Mouse (Mus musculus) neural tube, embryonic 11.5 days (tissue): ENCODE data around the gene Ndc1. TPM values are rescaled to one million over a fixed set of nuclear protein-coding genes. Genes with fewer than 3 reads are reported as not detected.

ENCODE experiments used
- ATAC-seq: fragments of 200-750 bp; cut with Nextera tagmentation; 2 replicates; pipeline ENCODE4 v1.8.0; 2017; ENCODE audit warnings: moderate number of reproducible peaks, mild to moderate bottlenecking, moderate TSS enrichment, moderate library complexity; ENCODE audit not compliant: insufficient read depth, low FRiP score, low TSS enrichment
- DNase-seq: peaks from one replicate; pipeline ENCODE4 v3.0.0-alpha.2; 2015; ENCODE audit warnings: low spot score
- H3K27ac ChIP-seq: fragments of 300-500 bp; sonication (generic); 2 replicates; pipeline ENCODE4 v1.5.1; 2014; ENCODE audit warnings: low read depth, mild to moderate bottlenecking, low read length
- H3K27me3 ChIP-seq: fragments of 300-500 bp; sonication (generic); 2 replicates; pipeline ENCODE4 v1.6.1; 2014; ENCODE audit warnings: mild to moderate bottlenecking, low read length, mixed read lengths; ENCODE audit not compliant: control insufficient read depth, insufficient read depth
- H3K36me3 ChIP-seq: fragments of 300-500 bp; sonication (generic); 2 replicates; pipeline ENCODE4 v1.6.1; 2014; ENCODE audit warnings: mild to moderate bottlenecking, low read length, moderate library complexity, mixed read lengths; ENCODE audit not compliant: control insufficient read depth, insufficient read depth
- H3K4me1 ChIP-seq: fragments of 300-500 bp; sonication (generic); 2 replicates; pipeline ENCODE4 v1.6.1; 2014; ENCODE audit warnings: low read length, mixed read lengths; ENCODE audit not compliant: control insufficient read depth, insufficient read depth
- H3K4me2 ChIP-seq: fragments of 300-500 bp; sonication (generic); 2 replicates; pipeline ENCODE4 v1.6.1; 2014; ENCODE audit warnings: low read depth, mild to moderate bottlenecking, moderate library complexity
- H3K4me3 ChIP-seq: fragments of 300-500 bp; sonication (generic); 2 replicates; pipeline ENCODE4 v1.5.1; 2014; ENCODE audit warnings: low read depth, low read length
- H3K9ac ChIP-seq: fragments of 300-500 bp; sonication (generic); 2 replicates; pipeline ENCODE4 v1.6.1; 2014; ENCODE audit warnings: mild to moderate bottlenecking, low read length
- H3K9me3 ChIP-seq: fragments of 300-500 bp; sonication (generic); 2 replicates; pipeline ENCODE4 v1.6.1; 2016; ENCODE audit warnings: low read length; ENCODE audit not compliant: control insufficient read depth
- WGBS: fragments of 180-500 bp; shearing (Covaris S2); extraction: QIAGEN DNeasy Blood & Tissue Kit; methylation state at CpG from one replicate; pipeline ENCODE4 v1.1.7; 2014; 5-methylcytosine and 5-hydroxymethylcytosine counted together
- polyA plus RNA-seq: library from polyadenylated mRNA; unstranded; fragments of >200 nt; fragmentation: Nextera tagmentation; extraction: Ambion mirVana; gene quantifications from 2 replicates; pipeline ENCODE4 v1.2.1, GENCODE M21; 2014

Ndc1 gene
- polyA plus RNA-seq, 1 experiment from 2014 or later = 48.8 TPM

DNA sequence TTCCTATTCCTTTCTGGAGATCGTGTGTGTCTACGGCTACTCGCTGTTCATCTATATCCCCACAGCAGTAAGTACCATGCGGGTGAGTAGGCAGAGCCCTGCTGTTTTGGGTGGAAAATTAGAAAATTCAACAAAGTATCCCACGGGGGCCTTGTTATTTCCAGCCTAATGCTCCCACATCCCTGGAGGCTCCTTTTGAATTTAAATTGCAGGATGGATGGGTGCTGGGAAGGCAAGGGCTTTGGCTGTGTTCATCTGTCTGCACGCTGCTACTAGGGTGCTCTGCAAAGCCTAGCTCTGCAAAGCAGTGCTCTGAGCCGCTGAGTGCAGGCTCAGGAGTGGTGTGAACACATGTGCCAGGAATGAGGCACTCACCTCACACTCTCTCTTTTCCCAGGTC is 23.0 kb upstream of the Ndc1 start:
- Histone ChIP-seq H3K27me3 (no peaks in the 10 kb centered on the region), H3K4me2 (no peak overlapping the region), H3K4me1 (no peaks in the 10 kb centered on the region), H3K36me3 (0 out of 2 replicates have a peak, but pooled peaks cover 3% of the 10 kb centered on the region), H3K9me3 (no peaks in the 10 kb centered on the region), H3K27ac (no peak overlapping the region), H3K9ac (no peak overlapping the region), H3K4me3 (no peak overlapping the region)
- WGBS = 82% methylated on average over 7 of the region's 7 CpGs
- ATAC-seq (no peak), DNase-seq (no peak)

- 0 out of 2 replicates have a peak, but pooled peaks cover 3% of the 10 kb centered on the region for H3K36me3 ChIP-seq
- DNase-seq = no peak
- H3K27me3 ChIP-seq = no peaks in the 10 kb centered on the region
- no peaks in the 10 kb centered on the region for H3K9me3 ChIP-seq
- 74% methylated on average over 6 of the region's 6 CpGs for whole genome bisulfite sequencing
- no peak for ATAC-seq
- no peak overlapping the region for H3K9ac ChIP-seq
- no peak overlapping the region for H3K4me2 ChIP-seq
- no peak overlapping the region for H3K4me3 ChIP-seq
- no peaks in the 10 kb centered on the region for H3K4me1 ChIP-seq
- H3K27ac ChIP-seq = no peak overlapping the region
Measured at GRCm38 (mm10) chr4:107347221-107347620, 20.4 kb upstream of the Ndc1 start.

GRCm38 (mm10) chr4:107348529-107349310 is 18.9 kb upstream of the Ndc1 start:
- no peak overlapping the region for H3K4me3 ChIP-seq
- H3K36me3 ChIP-seq = peaks cover 3% of the 10 kb centered on the region; the same call in 1 of the 2 replicates
- H3K27me3 ChIP-seq = no peaks in the 10 kb centered on the region
- no peak for ATAC-seq
- H3K4me2 ChIP-seq = no peak overlapping the region
- no peak overlapping the region for H3K9ac ChIP-seq
- no peak overlapping the region for H3K27ac ChIP-seq
- H3K4me1 ChIP-seq = peaks cover 3% of the 10 kb centered on the region
- WGBS = 78% methylated on average over 20 of the region's 20 CpGs
- DNase-seq = peak; percentile 22
- no peaks in the 10 kb centered on the region for H3K9me3 ChIP-seq

DNA sequence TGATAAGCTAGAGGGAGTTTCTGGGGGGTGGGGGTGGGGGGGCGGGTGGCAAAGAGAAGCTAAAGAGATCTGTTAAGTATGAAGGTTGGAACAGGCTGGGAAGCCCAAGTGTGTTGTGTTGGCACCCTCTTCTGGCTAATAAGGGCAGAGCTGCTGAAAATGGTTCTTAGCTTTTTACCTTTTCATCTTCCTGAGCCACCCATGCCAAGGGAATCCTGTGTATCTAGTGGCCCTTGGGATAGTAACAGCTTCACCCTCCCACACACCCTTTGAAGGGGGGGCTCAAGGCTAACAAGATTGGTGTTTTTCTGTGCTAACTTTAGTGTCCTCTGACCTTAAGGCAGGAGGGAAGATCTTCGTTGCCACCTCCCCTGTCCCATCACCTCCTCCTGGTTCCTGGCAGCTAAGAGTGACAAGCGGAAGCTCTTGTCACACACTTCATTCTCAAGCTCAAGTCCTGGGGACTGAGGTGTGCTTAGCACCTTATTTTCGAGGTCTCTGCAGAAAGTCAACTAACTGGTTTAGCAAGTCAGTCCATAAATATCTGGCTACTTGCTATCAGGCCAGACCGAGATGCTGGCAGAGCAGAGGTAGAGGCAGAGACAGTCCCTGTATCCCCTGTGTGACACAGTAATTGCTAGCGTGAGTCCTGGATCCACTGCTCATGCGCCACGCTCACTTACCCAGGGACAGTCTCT is 18.1 kb upstream of the Ndc1 start:
- 77% methylated on average over 8 of the region's 8 CpGs for WGBS
- no peak overlapping the region for H3K9ac ChIP-seq
- H3K4me1 ChIP-seq = peaks cover 10% of the 10 kb centered on the region
- no peaks in the 10 kb centered on the region for H3K9me3 ChIP-seq
- no peak overlapping the region for H3K4me3 ChIP-seq
- peaks cover 3% of the 10 kb centered on the region; the same call in 1 of the 2 replicates for H3K36me3 ChIP-seq
- H3K27me3 ChIP-seq = no peaks in the 10 kb centered on the region
- no peak overlapping the region for H3K27ac ChIP-seq
- no peak overlapping the region for H3K4me2 ChIP-seq
- ATAC-seq (no peak), DNase-seq (no peak)

DNA sequence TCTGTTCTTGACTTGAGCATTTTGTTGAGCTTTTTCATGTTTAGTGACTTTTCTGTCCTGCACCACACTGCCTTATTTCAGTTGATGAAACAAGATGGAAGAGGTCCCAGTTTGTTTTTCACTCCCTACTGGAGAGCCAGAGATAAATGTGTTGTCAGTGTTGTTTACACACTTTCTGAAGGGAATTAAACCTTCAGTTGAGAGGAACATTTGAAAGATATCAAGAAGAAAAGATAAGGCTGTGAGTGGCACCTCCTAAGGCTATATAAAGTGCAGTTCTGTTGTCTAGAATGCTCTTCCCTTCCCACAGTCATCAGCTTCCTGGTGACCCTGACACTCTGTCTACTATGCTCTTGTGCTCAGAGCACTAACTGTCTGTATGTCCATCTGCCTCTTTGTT is 16.2 kb upstream of the Ndc1 start:
- ATAC-seq = no peak
- no peaks in the 10 kb centered on the region for H3K27me3 ChIP-seq
- H3K36me3 ChIP-seq = peaks cover 3% of the 10 kb centered on the region; the same call in 1 of the 2 replicates
- H3K9ac ChIP-seq = no peak overlapping the region
- no peaks in the 10 kb centered on the region for H3K9me3 ChIP-seq
- H3K4me3 ChIP-seq = no peak overlapping the region
- H3K27ac ChIP-seq = no peak overlapping the region
- H3K4me2 ChIP-seq = no peak overlapping the region
- H3K4me1 ChIP-seq = peaks cover 11% of the 10 kb centered on the region
- DNase-seq = no peak

GRCm38 (mm10) chr4:107353612-107354011 is 14.0 kb upstream of the Ndc1 start:
- H3K27ac ChIP-seq = peak overlapping the region; percentile 60; the same call in 1 of the 2 replicates
- no peaks in the 10 kb centered on the region for H3K9me3 ChIP-seq
- H3K4me2 ChIP-seq = no peak overlapping the region
- no peak overlapping the region for H3K4me3 ChIP-seq
- DNase-seq (no peak), ATAC-seq (no peak)
- H3K4me1 ChIP-seq = peaks cover 11% of the 10 kb centered on the region
- WGBS = 87% methylated on average over 3 of the region's 3 CpGs
- no peaks in the 10 kb centered on the region; the same call in 1 of the 2 replicates for H3K36me3 ChIP-seq
- H3K27me3 ChIP-seq = no peaks in the 10 kb centered on the region
- no peak overlapping the region for H3K9ac ChIP-seq

- no peak for DNase-seq
- H3K9ac ChIP-seq = peak overlapping the region; percentile 10; the same call in 1 of the 2 replicates
Measured at GRCm38 (mm10) chr4:107354126-107354525, 13.5 kb upstream of the Ndc1 start.

DNA sequence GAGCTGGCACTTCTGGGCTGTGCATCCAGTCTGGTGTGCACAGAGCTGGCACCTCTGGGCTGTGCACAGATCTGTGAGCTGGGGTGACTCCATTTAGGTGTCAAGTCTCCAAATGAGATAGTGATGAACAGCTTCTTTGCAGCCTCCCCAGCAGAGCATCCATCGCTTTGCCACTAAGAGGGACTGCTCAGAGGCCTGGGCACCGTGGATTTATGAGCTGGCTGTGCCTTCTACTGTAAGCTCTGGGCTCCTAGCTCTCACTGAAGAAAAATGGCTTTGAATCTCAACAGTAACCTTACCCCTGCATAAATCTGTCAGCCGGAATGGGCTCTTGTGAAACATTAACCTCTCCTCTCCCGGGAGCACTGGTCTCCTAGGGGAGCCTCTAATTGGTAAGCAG is 13.0 kb upstream of the Ndc1 start:
- ATAC-seq (peak; percentile 86), DNase-seq (peak; percentile 33)
- Histone ChIP-seq H3K9ac (peak overlapping the region; percentile 10; the same call in 1 of the 2 replicates), H3K27me3 (no peaks in the 10 kb centered on the region), H3K36me3 (no peaks in the 10 kb centered on the region; the same call in 1 of the 2 replicates), H3K27ac (peak overlapping the region; percentile 60), H3K4me1 (peaks cover 11% of the 10 kb centered on the region), H3K9me3 (no peaks in the 10 kb centered on the region), H3K4me3 (no peak overlapping the region), H3K4me2 (no peak overlapping the region)
- WGBS = 5% methylated on average over 4 of the region's 4 CpGs

More at GRCm38 (mm10) chr4:107354126-107354525, 13.5 kb upstream of the Ndc1 start:
- no peak overlapping the region for H3K4me2 ChIP-seq
- 67% methylated on average over 5 of the region's 5 CpGs for WGBS
- H3K27ac ChIP-seq = peak overlapping the region; percentile 60
- H3K4me3 ChIP-seq = no peak overlapping the region
- H3K36me3 ChIP-seq = no peaks in the 10 kb centered on the region; the same call in 1 of the 2 replicates
- H3K9me3 ChIP-seq = no peaks in the 10 kb centered on the region
- peaks cover 11% of the 10 kb centered on the region for H3K4me1 ChIP-seq
- no peaks in the 10 kb centered on the region for H3K27me3 ChIP-seq
- peak; percentile 41; the same call in 1 of the 2 replicates for ATAC-seq
